ENCODE assay signal across 10 mouse cellular contexts in the genomic region with DNA sequence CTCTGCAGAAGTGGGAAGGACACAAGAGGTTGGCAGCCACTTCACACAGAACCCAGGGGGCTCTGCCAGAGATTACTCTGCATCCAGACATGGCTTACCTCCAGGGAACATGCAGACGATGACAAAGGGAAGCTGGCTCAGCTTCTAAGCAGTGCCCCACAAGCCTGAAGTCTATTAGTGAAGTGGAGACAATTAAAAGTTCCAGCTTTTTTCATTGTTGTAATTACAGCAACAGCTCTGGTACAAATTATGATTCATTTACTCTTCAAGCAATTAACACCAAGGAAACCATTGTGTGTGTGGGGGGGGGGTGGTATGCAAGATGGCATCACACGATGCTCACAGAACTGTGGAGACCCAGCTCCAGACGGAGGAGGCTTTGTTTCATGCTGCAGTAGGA.
"Had no signal": no experiment of that assay in that cellular context is flagged by ENCODE, and none has a peak within 500 bp of the region (broad histone marks: within the 10 kb centered on the region; RNA-seq: fewer than 3 reads in every experiment).

No protein-coding gene starts in this region.

- H3K27ac ChIP-seq: limb, embryonic 13.5 days; liver, embryonic 14.5 days had no signal

- H3K9me3 ChIP-seq: limb, embryonic 13.5 days had no signal

- ATAC-seq: intestine, postnatal 0 days; midbrain, embryonic 16.5 days had no signal

- H3K4me1 ChIP-seq: limb, embryonic 13.5 days had no signal

- H3K4me2 ChIP-seq: limb, embryonic 13.5 days had no signal

- H3K9ac ChIP-seq: limb, embryonic 13.5 days; liver, embryonic 14.5 days had no signal

- H3K27me3 ChIP-seq: limb, embryonic 13.5 days had no signal

- H3K4me3 ChIP-seq: limb, embryonic 13.5 days had no signal

- DNase-seq: kidney, adult 8-10 months; kidney, postnatal 36 days; left cerebral cortex, postnatal 4 days; lung, adult 18-20 months; right cerebral cortex, postnatal 25 days; thymus, postnatal 4 days had no signal

- H3K36me3 ChIP-seq: limb, embryonic 13.5 days had no signal
